Mouse (Mus musculus) cerebellum, postnatal 36 days (tissue): ENCODE data around the gene Hist1h3i.

Source experiments
- DNase-seq, 2 experiments: peaks; one replicate each; pipeline ENCODE4 v3.0.0; 2021 to 2022; ENCODE audit warnings: mixed read lengths in 2 of 2

The Hist1h3i gene

DNA sequence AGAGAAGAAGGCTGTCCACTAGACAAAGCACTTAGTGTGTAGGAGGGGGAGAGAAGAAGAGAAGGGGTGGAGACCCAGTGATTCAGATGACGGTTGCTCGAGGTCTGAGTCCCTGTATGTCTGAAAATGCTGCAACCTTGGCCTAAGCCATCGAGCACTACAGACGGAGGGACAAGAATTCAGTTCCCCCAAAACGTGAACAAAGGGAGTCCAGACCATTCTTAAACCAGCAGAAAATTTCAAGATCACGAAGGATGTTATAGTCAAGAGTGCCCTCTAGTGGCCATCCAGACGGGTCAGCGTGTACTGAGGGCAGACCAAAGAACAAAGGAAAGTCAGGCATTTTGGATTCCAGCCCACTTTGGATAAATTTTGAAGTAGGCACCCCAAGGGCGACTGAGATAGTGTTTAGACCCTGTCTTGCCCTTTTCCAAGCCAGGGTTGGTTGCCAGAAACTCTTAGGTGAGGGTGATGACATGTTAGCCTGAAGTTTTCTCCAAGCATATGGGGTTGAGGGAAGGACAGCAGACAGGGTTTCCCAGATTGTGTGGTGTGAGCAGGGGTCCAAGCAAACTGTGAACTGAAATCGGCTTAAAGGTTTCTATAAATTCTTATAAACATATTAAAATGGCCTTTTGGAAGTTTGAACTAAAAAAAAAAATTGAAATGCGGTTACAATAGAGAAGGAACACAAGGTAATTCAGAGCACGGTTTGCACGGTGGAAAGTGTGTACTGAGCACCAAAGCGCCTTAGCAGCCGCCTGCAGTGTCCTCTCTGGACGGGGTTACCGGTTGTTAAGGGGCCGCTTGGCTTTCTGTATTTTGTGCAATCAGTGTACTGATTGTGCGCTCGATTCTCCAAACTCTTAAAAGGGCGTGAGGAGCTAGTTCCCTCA is 48.9 kb downstream of the Hist1h3i start:
- DNase-seq: peak; percentile 63 to 80

GRCm38 (mm10) chr13:21733466-21733865 is 49.7 kb downstream of the Hist1h3i start:
- DNase-seq: no peak
